13 mouse cellular contexts compared by ENCODE assay signal in the genomic region with DNA sequence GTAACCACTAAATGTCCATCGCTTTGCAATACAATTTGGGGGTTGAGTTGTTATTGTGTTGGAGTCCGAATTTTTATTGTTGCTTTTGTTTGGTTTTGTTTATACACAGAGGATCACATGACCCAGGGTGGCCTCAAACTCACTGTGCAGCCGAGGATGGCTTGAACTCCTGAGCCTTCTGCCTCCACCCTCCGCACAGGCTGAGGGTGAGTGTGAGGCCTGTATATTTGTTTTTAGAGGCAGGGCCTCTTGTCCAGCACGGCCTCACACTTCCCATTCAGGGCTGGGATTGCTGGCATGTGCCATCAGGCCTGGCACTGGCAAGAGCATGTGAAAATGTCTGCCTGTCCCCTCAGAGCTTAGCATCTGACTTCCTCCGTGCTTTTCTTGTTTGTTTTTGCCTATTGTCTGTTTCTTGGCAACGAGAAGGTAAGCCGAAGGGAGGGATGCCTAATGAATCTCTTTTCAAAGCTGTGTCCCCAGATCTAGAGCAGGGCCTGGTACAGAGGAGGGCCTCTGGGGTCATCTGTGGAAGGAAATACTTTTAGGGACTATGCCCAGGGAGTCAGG. TPM values are rescaled to one million over a fixed set of nuclear protein-coding genes. Genes with fewer than 3 reads are reported as not detected.
A peak's percentile ranks its signal among the peaks of the same experiment; 100 is the strongest.
DNase-seq lines count a peak whose midpoint lies in the region; ATAC-seq and TF ChIP-seq lines count a peak whose summit lies in the region.
"Had no signal": no experiment of that assay in that cellular context is flagged by ENCODE, and none has a peak within 500 bp of the region (broad histone marks: within the 10 kb centered on the region; RNA-seq: fewer than 3 reads in every experiment).

No protein-coding gene starts in this region.

- 0 out of 2 replicates have a peak overlapping the region, but pooled peaks have one; percentile 22 for H3K9ac ChIP-seq in forebrain, embryonic 15.5 days (replicated peaks)
- H3K9ac ChIP-seq in midbrain, embryonic 13.5 days (replicated peaks): peak overlapping the region; percentile 37
- H3K9ac ChIP-seq: heart, embryonic 15.5 days; kidney, embryonic 15.5 days had no signal

- peaks cover 30% of the 10 kb centered on the region for H3K4me1 ChIP-seq in forebrain, embryonic 15.5 days
- H3K4me1 ChIP-seq in midbrain, embryonic 13.5 days (replicated peaks): peaks cover 30% of the 10 kb centered on the region
- H3K4me1 ChIP-seq: heart, embryonic 15.5 days had no signal

- no peak for TF ChIP-seq POLR2A in brain, embryonic 14.5 days (IDR thresholded peaks at IDR 0.05; ENCODE audit: borderline replicate concordance, extremely low read depth, insufficient read depth, insufficient read length, poor library complexity, severe bottlenecking)

- TF ChIP-seq CTCF in brain, embryonic 14.5 days (IDR thresholded peaks at IDR 0.05; ENCODE audit: borderline replicate concordance, extremely low read depth, insufficient read depth, insufficient read length): no peak

- no peaks in the 10 kb centered on the region for H3K36me3 ChIP-seq in forebrain, embryonic 15.5 days
- no peaks in the 10 kb centered on the region for H3K36me3 ChIP-seq in midbrain, embryonic 13.5 days
- H3K36me3 ChIP-seq: heart, embryonic 15.5 days; kidney, embryonic 15.5 days had no signal

- peak; percentile 20 to 26 for DNase-seq in layer of hippocampus, postnatal 36 days
- DNase-seq in layer of hippocampus, adult 9-10 months (ENCODE audit: low spot score): no peak
- peak; percentile 65 for DNase-seq in brain, embryonic 14.5 days (ENCODE audit: low read depth)
- no peak for DNase-seq in right cerebral cortex, postnatal 25 days
- DNase-seq in cerebellum, adult 11-12 months: no peak
- DNase-seq: lung, adult 18-20 months had no signal

- peak overlapping the region; percentile 81 for H3K27ac ChIP-seq in forebrain, embryonic 15.5 days (replicated peaks)
- H3K27ac ChIP-seq in midbrain, embryonic 13.5 days: peak overlapping the region; percentile 74
- H3K27ac ChIP-seq: heart, embryonic 15.5 days; kidney, embryonic 15.5 days had no signal

- ATAC-seq in forebrain, embryonic 15.5 days (replicated peaks): no peak
- no peak for ATAC-seq in midbrain, embryonic 13.5 days
- ATAC-seq in CD4-positive, CD25-positive, alpha-beta regulatory T cell, adult 4 months: no peak

- 18% methylated on average over 8 of the region's 8 CpGs for WGBS in forebrain, embryonic 15.5 days
- 24% methylated on average over 8 of the region's 8 CpGs for WGBS in midbrain, embryonic 13.5 days

- H3K4me2 ChIP-seq in forebrain, embryonic 15.5 days (replicated peaks): no peak overlapping the region
- no peak overlapping the region for H3K4me2 ChIP-seq in midbrain, embryonic 13.5 days (replicated peaks)
- H3K4me2 ChIP-seq: heart, embryonic 15.5 days; kidney, embryonic 15.5 days had no signal

- no peaks in the 10 kb centered on the region for H3K27me3 ChIP-seq in forebrain, embryonic 15.5 days
- peaks cover 8% of the 10 kb centered on the region for H3K27me3 ChIP-seq in midbrain, embryonic 13.5 days

- H3K4me3 ChIP-seq in forebrain, embryonic 15.5 days: no peak overlapping the region
- no peak overlapping the region for H3K4me3 ChIP-seq in midbrain, embryonic 13.5 days (replicated peaks)
- H3K4me3 ChIP-seq: heart, embryonic 15.5 days; kidney, embryonic 15.5 days had no signal

- no peaks in the 10 kb centered on the region for H3K9me3 ChIP-seq in forebrain, embryonic 15.5 days
- H3K9me3 ChIP-seq in midbrain, embryonic 13.5 days: no peaks in the 10 kb centered on the region
- H3K9me3 ChIP-seq: heart, embryonic 15.5 days; kidney, embryonic 15.5 days had no signal

RNA-seq across cellular contexts. Expression of gene Mroh7, which starts 25.5 kb away (rescaled TPM):
- 1 to 10 TPM; 2.8 to 2.9 TPM for total RNA-seq in layer of hippocampus, postnatal 36 days (2021)
- 1.3 and 1.8 TPM in 2 replicates for polyA plus RNA-seq in brain, embryonic 14.5 days (2012; rRNA removed)
- 0.20 and 0.87 TPM in 2 replicates for polyA plus RNA-seq in forebrain, embryonic 15.5 days (2015; fragmentation: Nextera tagmentation; extraction: Ambion mirVana)
- polyA plus RNA-seq in midbrain, embryonic 13.5 days (2015; fragmentation: Nextera tagmentation; extraction: Ambion mirVana): 0.17 and 0.22 TPM in 2 replicates
- polyA plus RNA-seq in CD4-positive, CD25-positive, alpha-beta regulatory T cell, adult 4 months (2017; shearing (Covaris generic)): not detected

RNA-seq across cellular contexts. Expression of gene Ttc4, which starts 26.4 kb away (rescaled TPM):
- total RNA-seq in layer of hippocampus, postnatal 36 days (2021): 10 to 100 TPM; 50.1 to 50.3 TPM
- polyA plus RNA-seq in brain, embryonic 14.5 days (2012; rRNA removed): 177 and 273 TPM in 2 replicates
- 121 and 124 TPM in 2 replicates for polyA plus RNA-seq in forebrain, embryonic 15.5 days (2015; fragmentation: Nextera tagmentation; extraction: Ambion mirVana)
- polyA plus RNA-seq in midbrain, embryonic 13.5 days (2015; fragmentation: Nextera tagmentation; extraction: Ambion mirVana): 118 and 119 TPM in 2 replicates
- polyA plus RNA-seq in CD4-positive, CD25-positive, alpha-beta regulatory T cell, adult 4 months (2017; shearing (Covaris generic)): 10 to 100 TPM; 53.8 to 77.4 TPM

RNA-seq across cellular contexts. Expression of gene Fam151a, which starts 28.5 kb away (rescaled TPM):
- total RNA-seq in layer of hippocampus, postnatal 36 days (2021): not detected
- polyA plus RNA-seq in brain, embryonic 14.5 days (2012; rRNA removed): not detected in 2 replicates
- polyA plus RNA-seq in forebrain, embryonic 15.5 days (2015; fragmentation: Nextera tagmentation; extraction: Ambion mirVana): not detected in 2 replicates
- not detected in 2 replicates for polyA plus RNA-seq in midbrain, embryonic 13.5 days (2015; fragmentation: Nextera tagmentation; extraction: Ambion mirVana)
- not detected for polyA plus RNA-seq in CD4-positive, CD25-positive, alpha-beta regulatory T cell, adult 4 months (2017; shearing (Covaris generic))
- total RNA-seq: gastrocnemius, adult 8-10 months; left cerebral cortex, postnatal 25 days had no signal

RNA-seq across cellular contexts. Expression of gene Pars2, which starts 54.3 kb away (rescaled TPM):
- total RNA-seq in layer of hippocampus, postnatal 36 days (2021): 1 to 10 TPM; 5.3 to 7.1 TPM
- polyA plus RNA-seq in brain, embryonic 14.5 days (2012; rRNA removed): 9.9 and 13.7 TPM in 2 replicates
- polyA plus RNA-seq in forebrain, embryonic 15.5 days (2015; fragmentation: Nextera tagmentation; extraction: Ambion mirVana): 12.6 and 14.2 TPM in 2 replicates
- 9.9 and 10.5 TPM in 2 replicates for polyA plus RNA-seq in midbrain, embryonic 13.5 days (2015; fragmentation: Nextera tagmentation; extraction: Ambion mirVana)
- 10 to 100 TPM; 11.4 to 17.4 TPM for polyA plus RNA-seq in CD4-positive, CD25-positive, alpha-beta regulatory T cell, adult 4 months (2017; shearing (Covaris generic))

Comparison
In these comparisons a context has a peak if more than half of its experiments do, and no peak if none do; other contexts are left out.
1. DNase-seq: peak in layer of hippocampus, postnatal 36 days (2 of 2) and brain, embryonic 14.5 days (single experiment); none in layer of hippocampus, adult 9-10 months (single experiment), right cerebral cortex, postnatal 25 days (single experiment) and cerebellum, adult 11-12 months (single experiment).